Mouse (Mus musculus) intestine, embryonic 14.5 days (tissue): Measurements from ENCODE around the gene Arl6ip5. TPM values are rescaled to one million over a fixed set of nuclear protein-coding genes. Genes with fewer than 3 reads are reported as not detected.
"Not testable (repeated sequence)": the region's sequence is repeated elsewhere in the genome, so short reads cannot be mapped to it uniquely, and the experiment has no call there.

Experiments
- ATAC-seq: fragments of 200-750 bp; cut with Nextera tagmentation; replicated peaks from 2 replicates; pipeline ENCODE4 v1.8.0; 2017; ENCODE audit warnings: low read depth, moderate number of reproducible peaks, moderate TSS enrichment, moderate library complexity; ENCODE audit not compliant: low FRiP score, low TSS enrichment
- DNase-seq: peaks from one replicate; pipeline ENCODE4 v3.0.0-alpha.2; 2018; ENCODE audit warnings: low spot score
- H3K27ac ChIP-seq: fragments of 300-500 bp; sonication (generic); 2 replicates; pipeline ENCODE4 v1.5.1; 2014; ENCODE audit warnings: low read depth, mild to moderate bottlenecking, control low read depth
- H3K27me3 ChIP-seq: fragments of 300-500 bp; sonication (generic); replicated peaks from 2 replicates; pipeline ENCODE4 v1.6.1; 2014; ENCODE audit warnings: low read length, control low read depth; ENCODE audit not compliant: control insufficient read depth, insufficient read depth
- H3K36me3 ChIP-seq: fragments of 300-500 bp; sonication (generic); 2 replicates; pipeline ENCODE4 v1.6.1; 2014; ENCODE audit warnings: low read length, control low read depth; ENCODE audit not compliant: control insufficient read depth, insufficient read depth
- H3K4me1 ChIP-seq: fragments of 300-500 bp; sonication (generic); replicated peaks from 2 replicates; pipeline ENCODE4 v1.6.1; 2014; ENCODE audit warnings: low read length, control low read depth, mixed read lengths; ENCODE audit not compliant: control insufficient read depth, insufficient read depth
- H3K4me2 ChIP-seq: fragments of 300-500 bp; sonication (generic); 2 replicates; pipeline ENCODE4 v1.6.1; 2014; ENCODE audit warnings: low read length
- H3K4me3 ChIP-seq: fragments of 300-500 bp; sonication (generic); 2 replicates; pipeline ENCODE4 v1.5.1; 2014; ENCODE audit warnings: low read depth, low read length, control low read depth, mixed read lengths
- H3K9ac ChIP-seq: fragments of 300-500 bp; sonication (generic); 2 replicates; pipeline ENCODE4 v1.6.1; 2014; ENCODE audit warnings: mild to moderate bottlenecking, low read length
- H3K9me3 ChIP-seq: fragments of 300-500 bp; sonication (generic); 2 replicates; pipeline ENCODE4 v1.6.1; 2016; ENCODE audit warnings: low read length, control low read depth; ENCODE audit not compliant: control insufficient read depth
- WGBS: fragments of 180-500 bp; shearing (Covaris S2); extraction: QIAGEN DNeasy Blood & Tissue Kit; methylation state at CpG from one replicate; pipeline ENCODE4 v1.1.7; 2014; 5-methylcytosine and 5-hydroxymethylcytosine counted together
- polyA plus RNA-seq: library from polyadenylated mRNA; unstranded; fragments of >200 nt; fragmentation: Nextera tagmentation; extraction: Ambion mirVana; gene quantifications from 2 replicates; pipeline ENCODE4 v1.2.1, GENCODE M21; 2014

The Arl6ip5 gene
- polyA plus RNA-seq, 1 experiment from 2014 or later: 33.1 TPM

- ATAC-seq (no peak), DNase-seq (no peak)
- no peaks in the 10 kb centered on the region for H3K27me3 ChIP-seq
- no peaks in the 10 kb centered on the region for H3K4me1 ChIP-seq
- no peak overlapping the region for H3K9ac ChIP-seq
- no peak overlapping the region for H3K27ac ChIP-seq
- H3K36me3 ChIP-seq: no peaks in the 10 kb centered on the region
- H3K4me3 ChIP-seq: no peak overlapping the region
- 88% methylated on average over 1 of the region's 1 CpGs for WGBS
- H3K9me3 ChIP-seq: no peaks in the 10 kb centered on the region
- no peak overlapping the region for H3K4me2 ChIP-seq
These were observed 48.0 kb downstream of the Arl6ip5 start for GRCm38 (mm10) chr6:97258489-97258888.

- H3K36me3 ChIP-seq, DNase-seq, H3K4me2 ChIP-seq, H3K4me3 ChIP-seq, H3K9me3 ChIP-seq, ATAC-seq, H3K27ac ChIP-seq, H3K4me1 ChIP-seq, H3K27me3 ChIP-seq, H3K9ac ChIP-seq: not testable (repeated sequence)
- 87% methylated on average over 2 of the region's 2 CpGs for WGBS
These were observed 49.4 kb downstream of the Arl6ip5 start for GRCm38 (mm10) chr6:97259926-97260325.

GRCm38 (mm10) chr6:97262229-97262628, 51.7 kb downstream of the Arl6ip5 start:
- no peak overlapping the region for H3K4me2 ChIP-seq
- DNase-seq (no peak), ATAC-seq (no peak)
- H3K9me3 ChIP-seq: no peaks in the 10 kb centered on the region
- H3K27ac ChIP-seq: no peak overlapping the region
- no peaks in the 10 kb centered on the region for H3K36me3 ChIP-seq
- H3K27me3 ChIP-seq: no peaks in the 10 kb centered on the region
- H3K9ac ChIP-seq: no peak overlapping the region
- WGBS: 60% methylated on average over 4 of the region's 4 CpGs
- no peaks in the 10 kb centered on the region for H3K4me1 ChIP-seq
- H3K4me3 ChIP-seq: no peak overlapping the region

GRCm38 (mm10) chr6:97263750-97264149, 53.3 kb downstream of the Arl6ip5 start:
- ATAC-seq, DNase-seq, H3K36me3 ChIP-seq, H3K4me3 ChIP-seq, H3K9me3 ChIP-seq, H3K9ac ChIP-seq, H3K4me2 ChIP-seq, H3K27ac ChIP-seq, H3K27me3 ChIP-seq, H3K4me1 ChIP-seq: not testable (repeated sequence)

GRCm38 (mm10) chr6:97265240-97265639, 54.8 kb downstream of the Arl6ip5 start:
- H3K27ac ChIP-seq: no peak overlapping the region
- ATAC-seq (no peak), DNase-seq (no peak)
- no peaks in the 10 kb centered on the region for H3K36me3 ChIP-seq
- no peak overlapping the region for H3K4me2 ChIP-seq
- no peaks in the 10 kb centered on the region for H3K9me3 ChIP-seq
- no peak overlapping the region for H3K4me3 ChIP-seq
- H3K9ac ChIP-seq: no peak overlapping the region
- no peaks in the 10 kb centered on the region for H3K4me1 ChIP-seq
- no peaks in the 10 kb centered on the region for H3K27me3 ChIP-seq
- WGBS: 45% methylated on average over 8 of the region's 8 CpGs

GRCm38 (mm10) chr6:97265705-97266104, 55.2 kb downstream of the Arl6ip5 start:
- H3K9me3 ChIP-seq: no peaks in the 10 kb centered on the region
- ATAC-seq: no peak
- H3K9ac ChIP-seq: no peak overlapping the region
- H3K4me2 ChIP-seq: no peak overlapping the region
- H3K36me3 ChIP-seq: no peaks in the 10 kb centered on the region
- no peak for DNase-seq
- no peak overlapping the region for H3K4me3 ChIP-seq
- H3K4me1 ChIP-seq: no peaks in the 10 kb centered on the region
- H3K27me3 ChIP-seq: no peaks in the 10 kb centered on the region
- WGBS: 70% methylated on average over 3 of the region's 3 CpGs
- no peak overlapping the region for H3K27ac ChIP-seq

- H3K4me3 ChIP-seq: no peak overlapping the region
- H3K36me3 ChIP-seq: no peaks in the 10 kb centered on the region
- DNase-seq: no peak
- H3K27me3 ChIP-seq: no peaks in the 10 kb centered on the region
- H3K9ac ChIP-seq: no peak overlapping the region
- no peaks in the 10 kb centered on the region for H3K4me1 ChIP-seq
- no peaks in the 10 kb centered on the region for H3K9me3 ChIP-seq
- no peak for ATAC-seq
- H3K4me2 ChIP-seq: no peak overlapping the region
- H3K27ac ChIP-seq: no peak overlapping the region
- 76% methylated on average over 4 of the region's 4 CpGs for WGBS
These were observed 56.2 kb downstream of the Arl6ip5 start for GRCm38 (mm10) chr6:97266661-97267060.

- no peak overlapping the region for H3K4me3 ChIP-seq
- H3K27me3 ChIP-seq: no peaks in the 10 kb centered on the region
- no peak for ATAC-seq
- H3K36me3 ChIP-seq: no peaks in the 10 kb centered on the region
- no peaks in the 10 kb centered on the region for H3K9me3 ChIP-seq
- H3K9ac ChIP-seq: no peak overlapping the region
- WGBS: 83% methylated on average over 2 of the region's 2 CpGs
- no peak for DNase-seq
- no peaks in the 10 kb centered on the region for H3K4me1 ChIP-seq
- H3K4me2 ChIP-seq: no peak overlapping the region
- H3K27ac ChIP-seq: no peak overlapping the region
These were observed 56.6 kb downstream of the Arl6ip5 start for GRCm38 (mm10) chr6:97267132-97267531.

- H3K9me3 ChIP-seq: no peaks in the 10 kb centered on the region
- WGBS: 81% methylated on average over 11 of the region's 11 CpGs
- DNase-seq (no peak), ATAC-seq (no peak)
- no peak overlapping the region for H3K4me3 ChIP-seq
- no peak overlapping the region for H3K27ac ChIP-seq
- no peaks in the 10 kb centered on the region for H3K4me1 ChIP-seq
- H3K4me2 ChIP-seq: no peak overlapping the region
- H3K36me3 ChIP-seq: no peaks in the 10 kb centered on the region
- no peak overlapping the region for H3K9ac ChIP-seq
- no peaks in the 10 kb centered on the region for H3K27me3 ChIP-seq
These were observed 59.1 kb downstream of the Arl6ip5 start for GRCm38 (mm10) chr6:97269596-97269995.
